Mouse (Mus musculus) CD4-positive naive resting alpha-beta T cell, adult 57 days (primary cell): ENCODE results near the gene Tmem87b. TPM values are rescaled to one million over a fixed set of nuclear protein-coding genes. Genes with fewer than 3 reads are reported as not detected.

ENCODE experiments used
- total RNA-seq: library from RNA; stranded (reverse); gene quantifications from one replicate; pipeline ENCODE4 v1.2.4, GENCODE M21; 2023

Gene Tmem87b
- 45.8 TPM for total RNA-seq

DNA sequence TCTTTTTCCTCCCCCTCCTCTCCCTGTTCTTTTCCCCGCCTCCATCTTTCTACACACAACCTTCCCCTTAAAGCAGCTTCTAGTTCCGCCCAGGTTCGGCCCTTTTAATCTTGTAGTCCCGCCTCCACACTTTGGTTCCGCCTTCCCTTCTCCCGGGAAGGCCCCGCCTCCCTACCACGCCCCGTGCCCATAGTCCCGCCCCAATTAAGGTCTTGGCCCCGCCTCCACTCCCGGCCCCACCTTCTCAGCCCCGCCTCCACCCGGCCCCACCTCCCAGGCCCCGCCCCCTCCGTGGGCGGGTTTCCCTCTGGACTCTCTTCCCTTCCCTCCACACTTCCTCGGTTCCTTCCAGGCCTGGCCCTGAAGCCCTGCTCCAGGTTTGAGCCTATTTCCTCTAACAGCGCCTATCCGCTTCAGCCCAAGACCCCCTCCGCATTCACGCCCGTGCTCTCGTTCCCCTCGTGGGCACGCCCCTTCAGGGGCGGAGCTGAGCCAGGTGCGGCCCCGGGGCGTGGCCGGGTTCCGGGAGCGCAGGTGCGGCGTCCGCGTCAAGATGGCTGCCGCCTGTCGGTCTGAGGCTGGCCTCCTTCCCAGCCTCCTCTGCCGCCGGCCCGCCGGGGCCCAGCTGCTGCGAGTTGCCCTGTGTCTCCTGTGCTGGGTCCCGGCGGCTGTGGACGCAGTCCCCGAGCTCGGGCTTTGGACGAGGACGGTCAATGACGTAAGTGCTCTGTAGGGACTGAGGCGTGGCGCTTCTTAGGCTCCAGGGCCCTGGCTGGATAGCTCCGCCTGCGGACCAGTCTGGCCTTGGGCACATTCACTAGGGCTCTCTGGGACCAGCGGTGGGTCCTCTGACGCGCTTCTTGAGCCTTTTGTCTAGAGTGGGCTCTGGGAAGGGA lies at the start of gene Tmem87b:
Tmem87b (plus strand) TSS at position 333 of the 896 bp plus-strand sequence.

DNA sequence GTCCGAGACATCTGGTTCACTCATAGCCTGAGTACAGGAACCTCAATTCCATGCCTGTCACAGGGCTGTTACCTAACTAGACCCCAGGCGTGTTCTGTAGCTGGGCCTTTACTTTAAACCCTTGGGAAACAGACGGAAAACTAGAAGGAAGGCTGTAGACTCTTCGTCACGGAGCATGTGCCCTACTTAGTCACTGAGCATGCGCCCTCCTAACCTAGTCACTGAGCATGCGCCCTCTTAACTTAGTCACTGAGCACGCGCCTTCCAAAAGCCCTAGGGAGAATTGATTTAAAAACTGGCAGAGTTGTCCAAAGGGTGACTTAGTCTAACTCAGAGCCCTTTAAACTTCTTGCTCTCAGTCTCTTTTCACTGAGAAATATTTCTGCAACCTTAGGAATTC lies 44.7 kb downstream of the Tmem87b start, which contains the start of gene Fbln7:
Fbln7 (plus strand) TSS at position 346 of the 400 bp plus-strand sequence.

Other genes with a start within 250 kb of the Tmem87b start
- not detected for gene Spdye4c, start 226.9 kb upstream of the Tmem87b start, total RNA-seq
- 134 TPM for gene Anapc1, start 130.7 kb upstream of the Tmem87b start, total RNA-seq
- 0.47 TPM for gene Mertk, start 119.2 kb upstream of the Tmem87b start, total RNA-seq
- not detected for gene Fbln7, start 44.9 kb downstream of the Tmem87b start, total RNA-seq
- 9.5 TPM for gene Zc3h8, start 126.0 kb downstream of the Tmem87b start, total RNA-seq
- gene Zc3h6, start 149.3 kb downstream of the Tmem87b start, total RNA-seq, result 10.9 TPM
- gene Gm10762, start 149.6 kb downstream of the Tmem87b start, total RNA-seq, result 6.5 TPM
- gene Vinac1, start 230.1 kb downstream of the Tmem87b start, total RNA-seq, result not detected
- 9.4 TPM for gene Ttl, start 247.8 kb downstream of the Tmem87b start, total RNA-seq